Mouse (Mus musculus) lung, adult 2 months (tissue): ENCODE data around the gene Iqck.

Source experiments
- CTCF ChIP-seq: fragments of 200-500 bp; IDR thresholded peaks from 2 replicates; pipeline ENCODE4 v1.5.1; 2011; ENCODE audit warnings: mild to moderate bottlenecking, low read length, control low read depth; ENCODE audit not compliant: insufficient read depth
- POLR2A ChIP-seq: fragments of 200-500 bp; IDR thresholded peaks from 2 replicates; pipeline ENCODE4 v1.6.1; 2011; ENCODE audit warnings: low read depth, mild to moderate bottlenecking, control low read depth, low read length, borderline replicate concordance; ENCODE audit errors: extremely low read depth

DNA sequence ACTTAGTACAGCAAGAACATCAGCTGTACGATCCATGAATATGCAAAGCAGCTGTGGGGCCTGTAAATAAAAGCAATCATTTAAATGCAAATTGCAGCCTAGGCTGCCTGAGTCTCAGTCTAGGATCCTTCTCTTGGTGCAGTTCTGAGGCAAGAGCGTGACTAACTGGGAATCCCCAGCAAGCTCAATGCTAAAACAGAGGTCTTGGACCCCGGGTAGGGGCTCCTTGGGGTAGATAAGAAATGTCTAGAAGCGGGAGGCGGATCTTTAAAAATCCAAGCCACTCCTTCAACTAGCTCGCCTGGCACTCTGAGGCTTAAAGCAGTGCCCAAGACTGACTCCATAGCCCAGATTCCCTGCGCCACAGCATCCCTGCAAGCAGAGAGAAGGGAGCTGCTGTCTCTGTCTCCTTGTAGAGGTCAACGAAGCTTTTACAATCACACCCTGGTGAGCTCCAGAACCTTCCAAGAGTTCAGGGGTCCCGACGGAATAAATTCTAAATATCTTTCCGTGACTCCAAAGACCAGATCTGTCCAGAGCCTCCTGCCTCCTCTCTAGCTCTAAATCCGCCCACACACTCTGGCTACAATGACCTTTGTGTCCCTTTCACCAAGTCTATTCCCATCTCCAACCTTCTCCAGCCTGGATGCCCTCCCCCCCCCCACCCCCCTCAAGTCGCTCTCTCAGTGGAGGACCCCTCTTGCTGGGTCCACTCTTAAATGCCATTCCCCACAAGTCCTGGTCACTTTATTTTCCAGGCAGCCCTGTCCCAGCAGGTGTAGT is 137.3 kb downstream of the Iqck start:
- TF ChIP-seq POLR2A (no peak), CTCF (no peak)
